In the genomic region with DNA sequence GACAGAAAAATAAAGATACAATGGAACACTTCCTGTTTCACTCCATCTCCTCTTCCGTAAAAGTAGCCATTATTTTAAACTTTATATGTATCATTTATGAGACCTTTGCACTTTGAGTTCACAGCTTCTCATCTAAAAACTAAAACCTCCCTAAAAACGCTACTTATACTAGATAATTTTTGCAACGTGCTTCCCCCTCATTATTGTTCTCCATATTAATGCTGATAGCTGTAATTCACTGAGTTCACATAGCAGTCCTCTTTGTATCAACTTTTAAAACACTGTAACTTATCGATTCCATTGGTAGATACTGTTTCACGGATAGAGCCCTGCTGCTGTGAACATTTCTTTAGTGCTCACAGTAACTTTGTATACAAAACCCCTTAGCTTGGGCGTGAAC, we compare ENCODE assay signal across 8 mouse cellular contexts. TPM values are rescaled to one million over a fixed set of nuclear protein-coding genes. Genes with fewer than 3 reads are reported as not detected.
A peak's percentile ranks its signal among the peaks of the same experiment; 100 is the strongest.
DNase-seq lines count a peak whose midpoint lies in the region; ATAC-seq and TF ChIP-seq lines count a peak whose summit lies in the region.

No protein-coding gene starts in this region.

- H3K4me3 ChIP-seq in heart, embryonic 16.5 days (ENCODE audit: low read length): peak overlapping the region; percentile 100
- peak overlapping the region; percentile 98 for H3K4me3 ChIP-seq in bone marrow, adult 2 months (replicated peaks; ENCODE audit: control insufficient read depth, low read depth, low read length)
- H3K4me3 ChIP-seq in hindbrain, embryonic 13.5 days: peak overlapping the region; percentile 99
- H3K4me3 ChIP-seq in midbrain, embryonic 13.5 days (replicated peaks): peak overlapping the region; percentile 98

- H3K27me3 ChIP-seq in heart, embryonic 16.5 days (ENCODE audit: control insufficient read depth, insufficient read depth, low read length): no peaks in the 10 kb centered on the region
- H3K27me3 ChIP-seq in hindbrain, embryonic 13.5 days: no peaks in the 10 kb centered on the region
- H3K27me3 ChIP-seq in midbrain, embryonic 13.5 days: no peaks in the 10 kb centered on the region

- peak overlapping the region; percentile 100 for H3K9ac ChIP-seq in heart, embryonic 16.5 days (ENCODE audit: low read length)
- H3K9ac ChIP-seq in hindbrain, embryonic 13.5 days: peak overlapping the region; percentile 98
- peak overlapping the region; percentile 98 for H3K9ac ChIP-seq in midbrain, embryonic 13.5 days (replicated peaks)

- no peaks in the 10 kb centered on the region for H3K9me3 ChIP-seq in heart, embryonic 16.5 days (replicated peaks; ENCODE audit: control insufficient read depth, low read length)
- H3K9me3 ChIP-seq in hindbrain, embryonic 13.5 days: no peaks in the 10 kb centered on the region
- H3K9me3 ChIP-seq in midbrain, embryonic 13.5 days: no peaks in the 10 kb centered on the region

- TF ChIP-seq POLR2A in bone marrow, adult 2 months (IDR thresholded peaks at IDR 0.05; ENCODE audit: borderline replicate concordance, control insufficient read depth, low read depth, low read length): no peak

- H3K4me1 ChIP-seq in heart, embryonic 16.5 days (ENCODE audit: control insufficient read depth, insufficient read depth, low read length): peaks cover 22% of the 10 kb centered on the region
- H3K4me1 ChIP-seq in bone marrow, adult 2 months (ENCODE audit: control insufficient read depth, insufficient read depth, low read length): no peaks in the 10 kb centered on the region; the same call in 1 of the 2 replicates
- H3K4me1 ChIP-seq in hindbrain, embryonic 13.5 days (replicated peaks): peaks cover 21% of the 10 kb centered on the region
- H3K4me1 ChIP-seq in midbrain, embryonic 13.5 days (replicated peaks): peaks cover 34% of the 10 kb centered on the region

- intact Hi-C loops in heart, postnatal 14 days (cut with DNase I): loop anchor here (5.0 kb wide), 3 partner anchors 41 to 231 kb away; partner anchors contain the start of gene Eepd1

- WGBS in heart, embryonic 16.5 days: 6% methylated on average over 6 of the region's 6 CpGs
- 2% methylated on average over 6 of the region's 6 CpGs for WGBS in bone marrow, adult 2 months
- WGBS in hindbrain, embryonic 13.5 days: 13% methylated on average over 6 of the region's 6 CpGs
- WGBS in midbrain, embryonic 13.5 days: 10% methylated on average over 6 of the region's 6 CpGs

- ATAC-seq in heart, embryonic 16.5 days (replicated peaks; ENCODE audit: extremely low read depth, insufficient read depth, low FRiP score): no peak
- ATAC-seq in hindbrain, embryonic 13.5 days (ENCODE audit: low FRiP score): no peak
- ATAC-seq in midbrain, embryonic 13.5 days: no peak

- no peak for TF ChIP-seq CTCF in bone marrow, adult 2 months (IDR thresholded peaks at IDR 0.05; ENCODE audit: control insufficient read depth, insufficient read depth, low read length)

- H3K4me2 ChIP-seq in heart, embryonic 16.5 days (ENCODE audit: low read depth, low read length): peak overlapping the region; percentile 85
- peak overlapping the region; percentile 74 for H3K4me2 ChIP-seq in hindbrain, embryonic 13.5 days
- peak overlapping the region; percentile 73 for H3K4me2 ChIP-seq in midbrain, embryonic 13.5 days (replicated peaks)

- H3K36me3 ChIP-seq in heart, embryonic 16.5 days (ENCODE audit: control insufficient read depth, insufficient read depth): no peaks in the 10 kb centered on the region
- H3K36me3 ChIP-seq in hindbrain, embryonic 13.5 days: no peaks in the 10 kb centered on the region
- no peaks in the 10 kb centered on the region for H3K36me3 ChIP-seq in midbrain, embryonic 13.5 days

- peak overlapping the region; percentile 99 for H3K27ac ChIP-seq in heart, embryonic 16.5 days (ENCODE audit: low read length)
- H3K27ac ChIP-seq in bone marrow, adult 2 months (ENCODE audit: control insufficient read depth, insufficient read depth, low read depth, low read length, poor library complexity): peak overlapping the region; percentile 98
- H3K27ac ChIP-seq in hindbrain, embryonic 13.5 days: peak overlapping the region; percentile 99
- H3K27ac ChIP-seq in midbrain, embryonic 13.5 days: peak overlapping the region; percentile 99

- DNase-seq in heart, postnatal 14 days: no peak
- DNase-seq in layer of hippocampus, postnatal 10 days (ENCODE audit: low spot score in 2 of 2): no peak
- DNase-seq in urinary bladder, postnatal 36 days (ENCODE audit: low spot score in 2 of 2): no peak
- no peak for DNase-seq in retina, embryonic 14.5 days (ENCODE audit: low spot score)

RNA-seq across cellular contexts. Expression of gene Sept7, which starts 1.1 kb away (rescaled TPM):
- polyA plus RNA-seq in heart, embryonic 16.5 days (2015; fragmentation: Nextera tagmentation; extraction: Ambion mirVana): 228 and 273 TPM in 2 replicates
- 100 to 1,000 TPM; 119 to 127 TPM for total RNA-seq in heart, postnatal 14 days (2021)
- 48.2 and 75.9 TPM in 2 replicates for polyA plus RNA-seq in bone marrow, adult 2 months (2011; ENCODE audit: insufficient read depth, insufficient read length, low replicate concordance, missing spikeins)
- 264 and 267 TPM in 2 replicates for polyA plus RNA-seq in hindbrain, embryonic 13.5 days (2015; fragmentation: Nextera tagmentation; extraction: Ambion mirVana)
- polyA plus RNA-seq in midbrain, embryonic 13.5 days (2015; fragmentation: Nextera tagmentation; extraction: Ambion mirVana): 256 and 277 TPM in 2 replicates
- 100 to 1,000 TPM; 268 to 271 TPM for total RNA-seq in layer of hippocampus, postnatal 10 days (2021)
